Mouse (Mus musculus) adrenal gland, postnatal 25 days (tissue): ENCODE measurements around the gene Klhdc4. TPM values are rescaled to one million over a fixed set of nuclear protein-coding genes. Genes with fewer than 3 reads are reported as not detected.

Experiments
- DNase-seq: peaks from one replicate; pipeline ENCODE4 v3.0.0; 2021; ENCODE audit warnings: mixed read lengths
- total RNA-seq: library from RNA; stranded (reverse); gene quantifications from 2 replicates; pipeline ENCODE4 v1.2.3, GENCODE M21; 2021

The Klhdc4 gene
- total RNA-seq, 1 experiment from 2014 or later, result 29.1 TPM

GRCm38 (mm10) chr8:121849303-121849702 is 19.9 kb upstream of the Klhdc4 start:
- DNase-seq, result no peak

GRCm38 (mm10) chr8:121848495-121848894 is 19.1 kb upstream of the Klhdc4 start:
- DNase-seq, result no peak

- DNase-seq, result no peak
These were observed 18.6 kb upstream of the Klhdc4 start for GRCm38 (mm10) chr8:121847987-121848386.

- DNase-seq, result no peak
These were observed 18.0 kb upstream of the Klhdc4 start for GRCm38 (mm10) chr8:121847261-121847822.

GRCm38 (mm10) chr8:121846815-121847214 is 17.4 kb upstream of the Klhdc4 start:
- DNase-seq, result no peak

GRCm38 (mm10) chr8:121844765-121845164 is 15.4 kb upstream of the Klhdc4 start:
- no peak for DNase-seq

GRCm38 (mm10) chr8:121843184-121843733 is 13.9 kb upstream of the Klhdc4 start:
- DNase-seq, result no peak

GRCm38 (mm10) chr8:121842064-121842955 is 12.9 kb upstream of the Klhdc4 start:
- no peak for DNase-seq

GRCm38 (mm10) chr8:121841242-121841641 is 11.9 kb upstream of the Klhdc4 start:
- DNase-seq, result peak; percentile 66

GRCm38 (mm10) chr8:121832503-121832902 is 3.1 kb upstream of the Klhdc4 start:
- peak; percentile 73 for DNase-seq

- no peak for DNase-seq
These were observed 2.7 kb upstream of the Klhdc4 start for GRCm38 (mm10) chr8:121832061-121832460.

- DNase-seq, result no peak
These were observed 501 bp upstream of the Klhdc4 start for GRCm38 (mm10) chr8:121829777-121830362.

GRCm38 (mm10) chr8:121828376-121829023 is 869 bp downstream of the Klhdc4 start:
- no peak for DNase-seq

GRCm38 (mm10) chr8:121827726-121828125 is 1.6 kb downstream of the Klhdc4 start:
- no peak for DNase-seq

GRCm38 (mm10) chr8:121821770-121822169 is 7.6 kb downstream of the Klhdc4 start:
- no peak for DNase-seq

GRCm38 (mm10) chr8:121821320-121821719 is 8.0 kb downstream of the Klhdc4 start:
- DNase-seq, result no peak

- DNase-seq, result no peak
These were observed 8.5 kb downstream of the Klhdc4 start for GRCm38 (mm10) chr8:121820840-121821239.

GRCm38 (mm10) chr8:121818226-121818625 is 11.1 kb downstream of the Klhdc4 start:
- DNase-seq, result no peak

GRCm38 (mm10) chr8:121811931-121812570 is 17.3 kb downstream of the Klhdc4 start:
- DNase-seq, result no peak

- DNase-seq, result no peak
These were observed 17.9 kb downstream of the Klhdc4 start for GRCm38 (mm10) chr8:121811502-121811901.

GRCm38 (mm10) chr8:121809524-121810155 is 19.7 kb downstream of the Klhdc4 start:
- no peak for DNase-seq
